Mouse (Mus musculus) liver, embryonic 11.5 days (tissue): ENCODE measurements around the gene Paox. TPM values are rescaled to one million over a fixed set of nuclear protein-coding genes. Genes with fewer than 3 reads are reported as not detected.
A peak's percentile ranks its signal among the peaks of the same experiment; 100 is the strongest.

Experiments
- ATAC-seq: fragments of 200-750 bp; cut with Nextera tagmentation; replicated peaks from 2 replicates; pipeline ENCODE4 v1.8.0; 2017; ENCODE audit warnings: moderate number of reproducible peaks, mild to moderate bottlenecking, moderate TSS enrichment, moderate library complexity; ENCODE audit not compliant: low FRiP score
- DNase-seq: peaks from one replicate; pipeline ENCODE4 v3.0.0-alpha.2; 2017; ENCODE audit warnings: low spot score
- H3K27ac ChIP-seq: fragments of 300-500 bp; sonication (generic); 2 replicates; pipeline ENCODE4 v1.5.1; 2014; ENCODE audit warnings: mild to moderate bottlenecking, low read depth, low read length, control low read depth
- H3K27me3 ChIP-seq: fragments of 300-500 bp; sonication (generic); replicated peaks from 2 replicates; pipeline ENCODE4 v1.6.1; 2014; ENCODE audit warnings: low read length, mixed read lengths; ENCODE audit not compliant: control insufficient read depth, insufficient read depth
- H3K36me3 ChIP-seq: fragments of 300-500 bp; sonication (generic); 2 replicates; pipeline ENCODE4 v1.6.1; 2014; ENCODE audit warnings: mild to moderate bottlenecking, low read length, moderate library complexity, mixed read lengths; ENCODE audit not compliant: control insufficient read depth, insufficient read depth
- H3K4me1 ChIP-seq: fragments of 300-500 bp; sonication (generic); replicated peaks from 2 replicates; pipeline ENCODE4 v1.6.1; 2014; ENCODE audit warnings: low read length, mixed read lengths; ENCODE audit not compliant: control insufficient read depth, insufficient read depth
- H3K4me2 ChIP-seq: fragments of 300-500 bp; sonication (generic); 2 replicates; pipeline ENCODE4 v1.6.1; 2014; ENCODE audit warnings: mild to moderate bottlenecking, control low read depth, moderate library complexity
- H3K4me3 ChIP-seq: fragments of 300-500 bp; sonication (generic); 2 replicates; pipeline ENCODE4 v1.5.1; 2014; ENCODE audit warnings: low read depth, low read length, control low read depth
- H3K9ac ChIP-seq: fragments of 300-500 bp; sonication (generic); 2 replicates; pipeline ENCODE4 v1.6.1; 2014; ENCODE audit warnings: low read depth, low read length, control low read depth
- H3K9me3 ChIP-seq: fragments of 300-500 bp; sonication (generic); 2 replicates; pipeline ENCODE4 v1.6.1; 2016; ENCODE audit warnings: low read length, inconsistent platforms, mixed read lengths; ENCODE audit not compliant: control insufficient read depth
- WGBS: fragments of 180-500 bp; shearing (Covaris S2); extraction: QIAGEN DNeasy Blood & Tissue Kit; methylation state at CpG from one replicate; pipeline ENCODE4 v1.1.7; 2014; 5-methylcytosine and 5-hydroxymethylcytosine counted together
- polyA plus RNA-seq: library from polyadenylated mRNA; unstranded; fragments of >200 nt; fragmentation: Nextera tagmentation; extraction: Ambion mirVana; gene quantifications from 2 replicates; pipeline ENCODE4 v1.2.1, GENCODE M21; 2014

The Paox gene
- polyA plus RNA-seq, 1 experiment from 2014 or later: 20.7 TPM

DNA sequence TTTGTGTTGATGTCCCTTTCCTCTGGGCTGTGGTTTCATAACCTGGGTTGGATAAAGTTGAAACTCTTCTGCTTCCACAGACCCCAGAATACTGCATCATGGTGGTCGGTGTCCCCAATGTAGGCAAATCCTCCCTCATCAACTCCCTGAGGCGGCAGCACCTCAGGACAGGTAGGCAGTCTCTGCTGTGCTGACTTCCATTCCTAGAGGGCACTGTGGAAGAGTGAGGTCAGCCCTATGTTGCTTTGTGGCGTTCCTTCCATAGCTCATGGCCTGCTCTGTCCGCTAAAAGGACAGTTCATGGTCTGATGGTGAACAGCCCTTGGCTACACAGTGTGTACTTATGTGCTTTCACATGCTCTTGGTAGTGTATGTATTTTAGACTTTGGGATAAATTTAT, 29.0 kb downstream of the Paox start:
- 84% methylated on average over 4 of the region's 4 CpGs for WGBS
- no peak for ATAC-seq

DNA sequence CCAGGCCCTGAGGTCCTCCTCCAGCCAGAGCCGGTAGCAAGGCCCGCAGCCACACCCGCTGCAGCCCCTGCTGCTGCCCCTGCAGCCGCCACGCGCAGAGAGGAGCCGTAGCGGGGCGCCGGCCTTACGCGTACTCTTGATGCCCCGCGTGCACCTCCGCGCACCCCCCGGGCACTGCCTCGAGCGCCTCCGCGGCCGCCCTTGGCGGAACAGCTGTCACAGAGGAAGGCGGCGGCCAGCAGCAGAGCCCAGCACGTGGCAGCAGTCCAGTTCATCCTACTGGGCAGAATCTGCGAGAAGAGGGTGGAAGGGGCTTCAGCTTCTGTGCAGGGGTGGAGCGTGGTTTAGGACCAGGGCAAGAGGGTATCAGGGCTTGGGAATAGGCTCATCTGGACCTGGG, 37.8 kb downstream of the Paox start:
- DNase-seq (no peak), ATAC-seq (0 out of 2 replicates have a peak, but pooled peaks have one; percentile 12)
- H3K27me3 ChIP-seq: peaks cover 32% of the 10 kb centered on the region

More for the DNA sequence above, 29.0 kb downstream of the Paox start:
- Histone ChIP-seq H3K9ac (no peak overlapping the region), H3K4me2 (no peak overlapping the region), H3K9me3 (no peaks in the 10 kb centered on the region), H3K4me1 (no peaks in the 10 kb centered on the region), H3K27ac (no peak overlapping the region), H3K36me3 (no peaks in the 10 kb centered on the region; the same call in 1 of the 2 replicates), H3K4me3 (no peak overlapping the region), H3K27me3 (no peaks in the 10 kb centered on the region)
- DNase-seq: no peak

DNA sequence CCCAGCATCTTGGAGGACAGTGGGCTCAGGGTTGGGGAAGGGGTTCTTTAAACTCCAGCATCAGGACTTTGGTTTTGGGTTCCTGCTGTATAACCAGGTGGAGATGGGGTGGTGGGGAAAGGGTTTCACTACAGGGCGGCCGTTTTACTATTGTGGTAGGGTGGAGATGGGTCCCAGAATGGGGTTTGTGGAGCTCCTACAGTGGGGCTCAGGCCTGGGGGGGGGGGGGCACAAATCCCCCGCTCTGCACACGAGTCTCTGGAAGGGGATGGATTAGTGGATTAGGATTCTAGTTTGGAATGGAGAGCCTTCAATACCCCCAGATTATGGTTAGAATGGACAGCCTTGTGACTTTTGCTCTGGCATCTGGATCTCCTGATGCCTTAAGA, 38.2 kb downstream of the Paox start:
- Histone ChIP-seq H3K36me3 (no peaks in the 10 kb centered on the region; the same call in 1 of the 2 replicates), H3K4me1 (no peaks in the 10 kb centered on the region), H3K27me3 (peaks cover 32% of the 10 kb centered on the region), H3K4me2 (no peak overlapping the region; the same call in 1 of the 2 replicates), H3K27ac (no peak overlapping the region), H3K9me3 (no peaks in the 10 kb centered on the region), H3K9ac (no peak overlapping the region), H3K4me3 (no peak overlapping the region)
- DNase-seq (no peak), ATAC-seq (no peak)
- WGBS: 28% methylated on average over 4 of the region's 4 CpGs

More for the DNA sequence above, 37.8 kb downstream of the Paox start:
- Histone ChIP-seq H3K27ac (no peak overlapping the region), H3K4me1 (no peaks in the 10 kb centered on the region), H3K9me3 (no peaks in the 10 kb centered on the region), H3K4me2 (peak overlapping the region; percentile 42; the same call in 1 of the 2 replicates), H3K4me3 (peak overlapping the region; percentile 20; the same call in 1 of the 2 replicates), H3K36me3 (no peaks in the 10 kb centered on the region; the same call in 1 of the 2 replicates), H3K9ac (no peak overlapping the region)
- WGBS: 13% methylated on average over 28 of the region's 28 CpGs

DNA sequence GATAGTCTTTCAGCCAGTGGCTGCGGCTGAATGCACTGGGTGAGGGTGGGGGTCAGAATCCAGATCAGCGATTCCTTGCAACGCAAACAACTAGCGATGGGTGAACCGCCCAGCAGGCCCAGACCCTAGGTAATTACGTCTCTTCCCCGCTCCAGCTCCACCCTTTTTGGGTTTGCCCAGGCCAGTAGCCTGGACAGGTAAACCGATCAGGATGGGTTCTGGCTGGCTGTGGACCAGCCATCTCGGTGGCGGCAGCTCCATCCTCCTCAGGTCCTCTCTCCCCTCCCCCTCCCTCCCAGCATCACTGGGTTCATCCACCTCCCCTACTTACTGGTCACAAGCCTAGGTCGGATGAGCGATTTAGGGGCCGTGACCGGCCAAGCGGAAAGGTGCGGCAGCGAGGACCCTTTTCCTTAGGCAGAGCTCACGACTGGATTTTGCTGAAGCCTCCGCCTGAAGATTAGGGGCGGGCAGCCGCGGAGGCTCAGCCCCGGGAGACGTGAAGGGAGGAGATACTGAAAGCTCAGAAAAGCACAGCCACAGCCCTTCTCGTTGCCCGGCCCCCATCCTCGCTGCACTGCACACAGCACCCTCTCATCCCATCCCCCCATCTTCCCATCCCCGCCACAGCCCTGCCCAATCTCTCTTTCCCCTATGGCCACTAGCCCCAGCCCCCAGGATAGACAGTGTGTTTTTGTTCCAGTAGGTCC, 38.8 kb downstream of the Paox start, which contains the start of gene Sprn:
Gene Sprn (minus strand): TSS at position 660 of the 710 bp plus-strand sequence.
- no peaks in the 10 kb centered on the region for H3K4me1 ChIP-seq
- H3K4me2 ChIP-seq: peak within 1 kb of the TSS; percentile 20; the same call in 1 of the 2 replicates
- WGBS: 8% methylated on average over 28 of the region's 28 CpGs
- DNase-seq (no peak), ATAC-seq (peak; percentile 30; the same call in 1 of the 2 replicates)
- no peak within 1 kb of the TSS for H3K9ac ChIP-seq
- H3K9me3 ChIP-seq: no peaks in the 10 kb centered on the region
- no peak within 1 kb of the TSS for H3K4me3 ChIP-seq
- peaks cover 32% of the 10 kb centered on the region for H3K27me3 ChIP-seq
- H3K27ac ChIP-seq: no peak within 1 kb of the TSS
- H3K36me3 ChIP-seq: no peaks in the 10 kb centered on the region; the same call in 1 of the 2 replicates

DNA sequence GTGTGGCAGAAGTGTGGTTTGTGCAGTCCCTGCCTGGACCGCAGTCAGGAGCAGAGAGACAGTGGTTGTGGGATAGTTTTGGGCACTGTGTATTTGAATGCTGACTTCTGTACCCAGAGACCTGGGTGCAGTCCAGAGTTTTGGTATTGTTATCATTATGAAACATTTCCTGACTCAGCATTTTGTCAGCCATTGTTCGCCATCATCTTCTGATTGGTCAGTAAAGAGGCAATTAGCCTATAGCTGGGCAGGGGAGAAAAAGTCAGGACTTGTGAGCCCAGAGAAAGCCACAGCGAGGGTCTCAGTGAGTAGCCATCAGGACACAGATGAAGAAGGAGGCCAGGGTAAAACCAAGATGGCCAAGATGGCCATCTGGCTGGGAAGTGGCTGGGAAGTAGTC, 44.8 kb downstream of the Paox start:
- H3K9ac ChIP-seq: no peak overlapping the region
- H3K27me3 ChIP-seq: peaks cover under 1% of the 10 kb centered on the region; the same call in 1 of the 2 replicates
- DNase-seq (no peak), ATAC-seq (no peak)
- WGBS: 77% methylated on average over 3 of the region's 3 CpGs
- no peaks in the 10 kb centered on the region for H3K4me1 ChIP-seq
- no peaks in the 10 kb centered on the region for H3K9me3 ChIP-seq
- no peak overlapping the region for H3K27ac ChIP-seq
- H3K36me3 ChIP-seq: no peaks in the 10 kb centered on the region
- no peak overlapping the region for H3K4me3 ChIP-seq
- no peak overlapping the region for H3K4me2 ChIP-seq

DNA sequence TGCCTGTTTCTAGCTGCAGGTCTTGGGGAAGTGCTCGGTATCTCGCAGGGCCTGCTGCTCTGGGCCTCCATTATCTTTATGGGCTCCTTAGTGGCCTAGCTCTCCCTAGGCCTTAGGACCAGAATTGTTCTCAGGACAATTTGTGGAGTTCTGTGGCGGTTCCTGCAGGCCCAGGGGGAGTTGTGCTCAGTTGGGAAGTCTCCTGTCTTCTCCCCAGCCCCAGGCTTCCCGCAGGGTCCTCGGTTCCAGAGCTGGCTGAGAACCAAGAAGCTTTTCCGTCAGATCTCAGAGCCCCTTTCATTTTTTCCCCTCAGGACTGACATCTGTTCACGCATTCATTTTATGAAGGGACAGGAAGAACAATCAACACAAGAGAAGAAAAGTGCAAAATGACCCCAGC, 49.1 kb downstream of the Paox start, which contains the start of gene Olfr522:
Gene Olfr522 (minus strand): TSS at position 101 of the 400 bp plus-strand sequence.
- WGBS: 83% methylated on average over 7 of the region's 7 CpGs
- no peaks in the 10 kb centered on the region for H3K36me3 ChIP-seq
- ATAC-seq: no peak
- no peak within 1 kb of the TSS for H3K9ac ChIP-seq
- H3K27ac ChIP-seq: no peak within 1 kb of the TSS
- H3K27me3 ChIP-seq: no peaks in the 10 kb centered on the region
- DNase-seq: no peak
- no peak within 1 kb of the TSS for H3K4me2 ChIP-seq
- H3K4me1 ChIP-seq: no peaks in the 10 kb centered on the region
- no peak within 1 kb of the TSS for H3K4me3 ChIP-seq
- H3K9me3 ChIP-seq: no peaks in the 10 kb centered on the region

DNA sequence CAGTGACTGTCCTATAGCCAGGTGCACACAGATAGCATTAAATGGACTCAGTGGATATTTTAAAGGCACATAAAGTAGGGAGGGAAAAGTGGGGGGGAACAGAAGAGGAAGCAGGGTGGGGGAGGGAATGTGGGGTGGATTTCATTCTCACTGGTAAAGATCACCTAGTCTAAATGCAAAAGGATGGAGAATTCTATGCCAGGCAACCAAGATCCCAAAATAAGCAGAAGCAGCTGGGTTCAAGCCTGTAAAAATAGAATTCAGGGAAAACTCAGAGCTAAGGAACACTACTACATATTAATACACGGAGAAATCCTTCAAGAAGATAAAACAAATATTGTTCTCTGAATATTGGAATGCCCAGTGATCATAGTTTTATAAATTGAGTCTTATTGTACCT, 52.4 kb downstream of the Paox start:
- H3K9ac ChIP-seq: no peak overlapping the region
- H3K4me1 ChIP-seq: no peaks in the 10 kb centered on the region
- ATAC-seq: no peak
- H3K36me3 ChIP-seq: no peaks in the 10 kb centered on the region
- H3K4me2 ChIP-seq: no peak overlapping the region
- no peaks in the 10 kb centered on the region for H3K27me3 ChIP-seq
- H3K4me3 ChIP-seq: no peak overlapping the region
- no peaks in the 10 kb centered on the region for H3K9me3 ChIP-seq
- WGBS: 69% methylated on average over 1 of the region's 1 CpGs
- no peak for DNase-seq
- no peak overlapping the region for H3K27ac ChIP-seq

DNA sequence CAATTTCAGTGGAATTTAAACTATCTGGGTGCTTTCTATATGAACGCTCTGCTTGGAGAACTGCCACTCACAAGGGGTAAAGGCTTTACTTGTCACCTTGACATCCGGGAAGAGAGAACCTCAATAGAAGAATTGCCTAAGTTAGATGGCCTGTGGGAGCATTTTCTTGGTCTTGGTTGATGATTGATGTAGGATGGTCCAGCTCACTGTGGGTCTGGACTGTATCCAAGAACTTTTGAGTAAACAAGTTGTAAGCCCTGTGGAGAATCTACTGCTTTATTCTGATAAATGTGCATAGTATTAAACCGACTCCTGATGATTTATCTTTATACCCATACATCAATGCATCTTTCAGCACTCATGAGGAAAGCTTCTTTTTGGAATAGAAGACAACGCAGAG, 53.8 kb downstream of the Paox start:
- WGBS: 69% methylated on average over 4 of the region's 4 CpGs
- DNase-seq: no peak
- H3K27me3 ChIP-seq: no peaks in the 10 kb centered on the region
- no peak overlapping the region for H3K4me2 ChIP-seq
- no peak for ATAC-seq
- no peak overlapping the region for H3K27ac ChIP-seq
- H3K4me1 ChIP-seq: no peaks in the 10 kb centered on the region
- no peak overlapping the region for H3K4me3 ChIP-seq
- no peak overlapping the region for H3K9ac ChIP-seq
- no peaks in the 10 kb centered on the region for H3K36me3 ChIP-seq
- no peaks in the 10 kb centered on the region for H3K9me3 ChIP-seq

DNA sequence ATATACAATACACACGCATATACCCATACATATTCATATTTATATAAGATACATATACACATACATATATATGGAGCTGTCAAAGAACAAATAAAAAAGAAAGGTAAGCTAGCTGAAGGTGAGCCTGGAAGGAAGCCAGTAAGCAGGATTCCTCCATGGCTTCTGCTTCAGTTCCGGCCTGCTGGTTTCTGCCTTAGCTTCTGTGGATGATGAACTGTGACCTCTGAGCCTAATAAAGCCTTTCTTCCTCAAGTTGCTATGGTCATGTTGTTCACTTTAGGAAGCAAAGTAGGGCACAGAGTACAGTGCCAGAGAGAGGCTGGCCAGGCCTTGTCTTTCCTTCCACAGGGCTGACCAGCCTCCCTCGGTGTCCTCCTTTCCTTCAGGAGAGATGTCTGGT, 55.3 kb downstream of the Paox start:
- 91% methylated on average over 3 of the region's 3 CpGs for WGBS
- no peak overlapping the region for H3K9ac ChIP-seq
- DNase-seq: no peak
- H3K27me3 ChIP-seq: no peaks in the 10 kb centered on the region
- H3K36me3 ChIP-seq: no peaks in the 10 kb centered on the region
- no peak overlapping the region for H3K4me3 ChIP-seq
- no peaks in the 10 kb centered on the region for H3K9me3 ChIP-seq
- H3K4me1 ChIP-seq: no peaks in the 10 kb centered on the region
- H3K4me2 ChIP-seq: no peak overlapping the region
- no peak for ATAC-seq
- no peak overlapping the region for H3K27ac ChIP-seq
